Mouse (Mus musculus): ENCODE measurements at regions not wholly inside any gene's neighbourhood (a gene's known extent, or its start where the extent isn't known, plus 50 kb on each side); places are given as distances from the start of the nearest gene placed in this dataset.

DNA sequence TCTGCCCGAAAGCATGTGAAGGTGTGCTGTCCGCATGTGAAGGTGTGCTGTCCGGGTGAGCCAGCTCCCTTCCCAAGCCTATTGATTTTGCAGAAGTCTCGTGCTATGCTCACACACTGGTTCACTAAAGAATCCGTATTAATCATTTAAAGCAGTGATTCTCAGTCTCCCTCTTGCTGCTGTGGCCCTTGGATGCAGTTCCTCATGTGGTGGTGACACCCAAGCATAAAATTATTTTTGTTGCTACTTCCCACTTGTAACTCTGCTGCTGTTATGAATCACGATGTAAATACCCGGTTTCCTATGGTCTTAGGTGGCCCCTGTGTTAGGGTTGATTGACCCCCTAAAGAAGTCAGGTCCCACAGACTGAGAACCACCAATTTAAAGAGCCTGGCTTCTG, 55.7 kb upstream of the Emb start:
- no peak for DNase-seq

DNA sequence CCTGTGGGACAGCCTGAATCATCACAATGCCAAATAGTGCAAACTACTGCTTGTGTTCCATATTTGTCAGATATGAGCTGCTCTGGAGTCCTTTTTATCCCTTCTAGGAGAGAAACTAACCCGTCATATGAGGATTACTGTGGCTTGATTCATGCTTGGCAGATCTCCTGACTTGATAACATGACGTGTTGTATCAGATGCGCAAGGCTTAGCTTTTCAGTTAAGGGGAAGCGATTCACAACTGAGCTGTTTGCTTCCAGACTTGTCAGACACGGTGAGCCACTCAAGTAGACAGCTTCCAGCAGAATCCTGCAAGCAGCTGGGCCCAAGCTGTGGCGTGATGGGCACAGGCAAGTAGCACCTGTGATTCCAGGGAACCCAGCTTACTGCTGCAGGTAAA, 64.5 kb upstream of the Emb start:
- peak; percentile 4 to 5 for DNase-seq

DNA sequence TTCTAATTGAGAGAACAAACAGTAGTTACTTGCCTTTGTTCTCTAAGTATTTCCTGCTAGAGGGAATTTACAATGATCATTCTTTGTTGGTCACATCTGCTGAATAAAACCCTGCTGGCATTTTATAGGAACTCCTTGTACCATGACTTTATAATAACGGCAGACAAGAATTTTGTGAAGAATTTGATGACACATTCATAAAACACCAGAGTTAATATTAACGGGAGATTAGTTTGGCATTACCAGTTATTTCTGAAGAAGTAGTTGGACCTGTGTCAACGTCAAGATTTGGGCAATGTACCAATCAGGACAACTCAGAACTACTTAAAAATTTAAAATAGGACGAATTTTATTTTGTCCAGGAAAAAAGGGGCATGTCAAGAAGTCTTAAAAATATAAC, 65.1 kb upstream of the Emb start:
- no peak for DNase-seq

DNA sequence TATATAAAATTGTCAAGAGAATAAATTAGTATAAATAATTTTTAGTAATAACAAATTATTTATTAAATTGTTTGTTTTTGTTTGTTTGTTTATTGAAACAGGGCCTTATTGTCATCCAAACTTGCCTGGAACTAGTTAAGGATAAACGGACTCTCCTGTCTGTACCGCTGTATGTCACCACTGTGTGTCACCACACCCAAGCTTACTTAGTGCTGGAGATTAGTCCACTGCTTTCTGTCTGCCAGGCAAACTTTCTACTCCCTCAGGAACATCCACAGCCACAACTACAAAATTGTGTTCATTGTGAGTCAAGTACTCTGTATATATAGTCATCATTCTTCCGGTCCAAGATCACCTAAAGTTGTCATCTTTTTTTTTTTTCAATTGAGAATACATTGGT, 74.0 kb upstream of the Emb start:
- no peak for DNase-seq

DNA sequence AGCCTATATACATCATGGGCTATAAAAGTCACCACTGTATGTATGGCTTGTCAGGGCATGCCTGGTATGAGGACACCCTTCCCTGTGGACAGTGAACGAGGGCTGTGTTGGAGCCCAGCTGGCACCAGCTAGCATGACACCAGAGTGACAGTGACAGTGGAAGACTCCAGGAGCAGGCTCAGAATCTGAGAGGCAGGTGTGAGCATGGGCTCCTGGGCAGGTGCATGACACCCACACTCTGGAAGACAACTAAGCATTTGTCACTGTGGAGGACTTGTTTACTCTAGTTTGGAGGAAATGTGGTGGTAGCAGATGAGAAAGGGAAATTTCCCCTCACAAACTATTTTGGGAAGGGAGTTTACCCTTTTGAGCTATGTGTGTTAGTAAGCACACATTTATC, 76.2 kb upstream of the Emb start:
- no peak for DNase-seq

DNA sequence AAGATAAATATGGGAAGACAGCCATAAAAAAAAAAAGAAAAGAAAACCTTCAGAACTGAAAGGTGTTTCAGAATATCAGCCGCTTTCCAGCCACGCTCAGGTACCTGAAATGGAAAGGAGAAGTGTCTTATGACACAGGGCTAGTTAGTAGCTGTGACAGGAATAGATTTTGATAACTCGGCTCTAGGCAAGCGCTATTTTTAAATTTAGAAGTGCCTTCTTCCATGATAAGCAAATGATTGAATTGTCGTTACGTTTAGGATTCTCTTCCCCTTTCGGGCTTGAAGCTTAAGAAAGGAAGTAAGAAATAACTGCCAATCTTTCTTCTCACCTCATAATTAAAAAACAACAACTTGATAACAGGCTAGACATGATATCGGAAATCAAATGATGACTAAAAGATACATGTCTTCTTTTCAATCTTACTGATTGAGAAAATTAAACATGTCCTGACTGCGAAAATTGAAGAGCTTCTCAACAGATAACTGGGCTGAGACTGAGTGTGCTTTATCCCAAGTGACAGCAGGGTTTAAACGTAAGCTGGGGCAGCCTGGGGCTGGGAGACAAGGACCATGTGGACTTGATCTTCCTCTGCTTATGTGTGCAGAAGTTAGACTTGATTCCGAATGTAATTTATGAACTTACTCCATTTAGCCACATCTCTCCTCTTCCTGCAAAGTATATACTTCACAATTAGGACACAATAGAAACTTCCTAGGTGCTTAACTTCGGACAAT, 80.4 kb upstream of the Emb start:
- DNase-seq, result no peak

DNA sequence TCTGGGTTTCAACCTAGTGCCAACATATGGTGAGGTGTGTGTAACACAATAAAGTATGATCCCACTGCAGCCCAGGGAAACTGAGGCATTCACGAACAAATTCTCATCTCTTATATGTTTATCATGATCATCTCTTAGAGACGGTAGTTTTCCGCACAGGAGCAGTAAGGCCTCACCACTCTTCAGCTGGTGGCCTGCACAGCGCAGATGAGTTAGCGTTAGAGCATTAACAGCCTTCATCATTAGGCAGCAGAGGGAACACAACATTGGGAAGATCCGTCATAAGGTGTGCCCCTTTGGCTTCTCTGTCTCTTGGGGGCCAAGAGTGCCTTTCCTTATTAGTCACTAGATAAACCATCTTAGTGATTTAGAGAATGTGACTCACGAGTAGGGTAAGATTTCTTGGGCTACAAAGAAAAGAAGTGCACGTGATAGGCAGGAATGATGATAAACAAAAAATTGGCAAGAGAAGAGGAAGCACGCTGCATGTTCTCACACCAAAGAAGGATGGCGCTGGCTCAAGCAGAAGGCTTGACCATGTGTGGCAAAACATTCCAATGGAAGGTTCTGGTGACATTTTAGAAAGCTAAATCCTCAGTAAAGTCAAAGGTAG, 81.1 kb upstream of the Emb start:
- no peak for DNase-seq

DNA sequence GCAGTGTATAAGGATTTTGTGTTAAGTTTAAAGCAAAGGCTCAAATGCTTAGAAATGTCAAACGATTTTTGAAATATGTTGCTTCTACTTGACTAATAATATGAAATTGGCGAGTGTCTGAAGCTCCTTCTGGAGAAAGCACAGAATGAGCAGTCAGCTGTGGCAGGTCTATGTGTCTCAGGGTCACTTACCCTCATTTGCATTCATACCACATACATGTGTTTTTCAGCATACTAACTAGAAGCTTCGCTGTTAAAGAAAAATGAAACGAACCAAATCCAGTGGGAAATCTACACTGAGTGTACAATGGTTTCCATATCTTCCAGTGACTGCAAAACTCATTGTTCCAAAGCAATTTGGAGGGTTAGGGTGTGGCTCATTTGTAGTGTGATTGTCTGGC, 88.7 kb upstream of the Emb start:
- DNase-seq, result no peak

DNA sequence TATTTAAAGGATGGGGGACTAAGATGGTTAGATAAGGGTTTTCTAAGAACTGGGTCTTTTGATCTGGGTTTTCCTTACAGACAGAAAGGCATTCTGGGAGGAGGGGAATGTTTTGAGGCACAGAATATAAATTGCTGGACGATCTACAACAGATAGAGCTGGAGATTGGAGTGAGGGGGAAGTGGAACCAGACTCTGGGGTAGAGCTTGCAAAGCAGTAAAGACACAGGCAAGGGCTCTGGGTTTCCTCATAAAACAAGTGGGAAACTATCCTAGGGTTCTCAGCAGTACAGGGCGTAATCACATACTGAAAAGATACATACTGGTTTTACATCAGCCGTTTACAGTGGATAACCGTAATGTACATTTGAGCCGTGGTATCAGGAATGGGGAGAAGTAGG, 89.5 kb upstream of the Parp8 start:
- DNase-seq, result no peak

DNA sequence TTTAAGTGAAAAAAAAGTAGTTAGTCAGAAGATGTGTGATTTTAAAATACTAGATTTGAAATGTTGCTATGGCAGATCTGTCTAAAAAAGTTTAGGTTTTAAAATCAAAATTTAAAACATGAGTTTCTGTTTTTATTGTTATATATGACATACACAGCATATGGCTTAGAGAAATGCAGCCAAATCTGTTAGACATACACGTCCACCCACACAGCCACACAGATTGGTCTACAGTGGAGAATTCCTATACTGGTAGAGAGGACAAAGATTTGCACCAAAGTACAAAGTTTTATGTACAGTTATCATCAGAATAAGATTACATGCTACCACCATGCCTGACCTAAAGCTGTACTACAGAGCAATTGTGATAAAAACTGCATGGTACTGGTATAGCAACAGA, 87.1 kb upstream of the Parp8 start:
- no peak for DNase-seq

DNA sequence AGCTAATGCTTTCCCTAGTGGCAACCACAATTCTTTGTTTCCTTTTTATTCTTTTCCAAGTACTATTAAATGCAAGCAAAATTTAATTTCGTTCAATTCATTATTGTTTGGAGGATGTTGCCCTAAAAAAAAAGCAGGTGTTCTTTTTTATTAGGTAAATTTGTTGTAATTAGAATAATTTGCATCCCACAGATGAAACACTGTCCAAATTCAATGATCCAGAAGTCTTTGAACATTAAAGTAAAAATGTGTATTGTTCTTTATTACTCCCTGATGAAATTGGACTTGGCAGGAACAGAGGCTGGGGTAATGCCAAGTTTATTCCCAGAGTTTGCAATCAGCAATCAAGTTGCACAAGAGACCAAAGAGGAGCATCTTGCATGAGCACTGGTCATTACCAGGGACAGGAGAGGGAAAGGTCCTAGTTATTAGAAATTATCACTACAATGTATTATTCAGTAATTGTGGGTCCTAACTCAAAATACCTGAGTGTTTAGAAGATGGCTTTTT, 79.9 kb upstream of the Parp8 start:
- peak; percentile 14 to 45 for DNase-seq

DNA sequence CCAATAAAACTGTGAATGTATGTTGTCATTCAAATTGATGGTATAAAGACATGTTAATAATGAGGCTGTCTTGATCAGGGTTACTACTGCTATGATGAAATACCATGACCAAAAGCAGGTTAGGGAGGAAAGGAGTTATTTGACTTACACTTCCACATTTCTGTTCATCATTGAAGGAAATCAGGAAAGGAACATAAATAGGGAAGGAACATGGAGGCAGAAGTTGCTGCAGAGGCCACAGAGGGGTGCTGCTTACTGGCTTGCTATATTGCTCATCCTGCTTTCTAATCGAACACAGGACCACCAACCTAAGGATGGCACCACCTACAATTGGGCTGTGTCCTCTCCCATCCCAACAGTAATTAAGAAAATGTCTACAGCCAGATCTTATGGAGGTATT, 69.4 kb upstream of the Parp8 start:
- no peak for DNase-seq

DNA sequence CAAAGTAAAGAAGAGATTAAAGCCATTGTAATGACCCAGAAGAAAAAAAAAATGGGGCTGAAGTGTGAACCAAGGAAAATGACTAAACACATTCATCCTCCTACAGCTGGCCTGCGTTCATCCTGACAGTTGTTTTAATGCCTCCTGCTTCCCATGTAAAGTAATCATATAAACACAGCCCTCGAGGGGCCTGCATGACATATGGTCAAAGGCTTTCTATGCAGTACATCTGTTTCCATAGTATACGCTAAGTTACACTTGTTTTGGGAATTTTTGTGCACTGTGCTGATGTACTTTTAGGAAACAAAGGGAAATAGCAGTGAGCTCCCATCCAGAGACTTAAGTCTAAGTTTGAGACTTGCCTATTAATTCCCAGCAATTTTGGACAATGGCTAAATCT, 63.3 kb upstream of the Parp8 start:
- no peak for DNase-seq

DNA sequence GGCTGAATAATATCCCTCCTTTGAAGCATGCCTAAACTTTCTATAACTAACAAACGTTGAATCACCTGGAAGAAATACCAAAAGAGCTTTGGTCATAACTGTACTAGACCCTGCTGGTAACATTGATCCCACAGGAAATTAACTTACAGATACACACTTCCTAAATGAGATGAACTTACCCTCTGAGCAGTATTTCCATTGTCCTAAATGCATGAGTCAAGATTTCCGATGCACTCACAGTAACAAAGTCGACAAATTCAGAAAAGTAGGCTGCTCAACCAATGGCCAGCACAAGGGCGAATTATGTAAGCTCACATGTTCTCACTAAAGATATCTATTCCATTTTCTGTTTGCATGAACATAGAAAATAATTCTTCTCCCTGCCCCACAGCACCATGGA, 57.4 kb upstream of the Parp8 start:
- no peak for DNase-seq

DNA sequence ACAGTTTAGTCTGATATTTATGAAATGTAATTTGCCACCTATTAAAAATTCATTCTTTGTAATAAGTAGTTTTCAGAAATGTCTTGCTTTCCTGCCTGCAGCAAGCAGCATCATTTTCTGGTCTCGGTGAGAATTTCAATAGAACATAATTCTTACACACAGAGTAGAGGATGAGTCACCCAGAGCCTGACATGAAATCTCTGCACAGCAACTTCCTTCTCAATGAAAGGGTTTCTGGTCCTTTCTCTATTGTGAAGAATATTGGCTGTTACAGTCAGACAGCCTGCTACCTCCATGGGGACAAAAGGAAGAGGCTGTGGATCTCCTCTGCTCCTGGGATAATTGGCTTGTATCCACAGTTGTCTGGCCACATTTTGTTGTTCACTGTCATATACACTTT, 54.0 kb upstream of the Parp8 start:
- DNase-seq, result no peak

Measured in adrenal gland, postnatal 36 days (tissue).